Mouse (Mus musculus) testis, postnatal 10 days (tissue): Measurements from ENCODE around the gene Slc2a5.
A peak's percentile ranks its signal among the peaks of the same experiment; 100 is the strongest.

ENCODE experiments used
- DNase-seq: peaks from one replicate; pipeline ENCODE4 v3.0.0; 2021; ENCODE audit warnings: low spot score

Gene Slc2a5

DNA sequence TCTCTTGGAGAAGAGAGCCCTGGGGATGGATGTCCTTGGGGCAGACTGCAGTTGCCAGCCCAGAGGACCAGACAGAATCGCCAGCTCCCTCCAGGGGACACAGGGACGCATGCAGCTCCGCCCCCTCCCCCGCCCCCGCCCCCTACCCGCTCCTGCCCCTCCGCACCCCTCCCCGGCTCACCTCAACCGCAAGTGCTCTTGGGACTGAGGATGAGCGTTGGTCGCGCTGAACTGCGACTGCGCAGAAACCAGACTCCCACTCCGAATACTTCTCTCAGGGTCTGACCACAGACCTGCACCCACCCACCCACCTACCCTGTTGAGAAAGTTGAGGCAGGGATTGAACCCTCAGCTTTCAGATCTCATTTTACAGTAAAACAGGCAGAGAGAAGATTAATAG, at the start of gene Slc2a5:
Gene Slc2a5, plus strand, starts transcription at position 229 of the 400 bp plus-strand sequence.
- DNase-seq: no peak

DNA sequence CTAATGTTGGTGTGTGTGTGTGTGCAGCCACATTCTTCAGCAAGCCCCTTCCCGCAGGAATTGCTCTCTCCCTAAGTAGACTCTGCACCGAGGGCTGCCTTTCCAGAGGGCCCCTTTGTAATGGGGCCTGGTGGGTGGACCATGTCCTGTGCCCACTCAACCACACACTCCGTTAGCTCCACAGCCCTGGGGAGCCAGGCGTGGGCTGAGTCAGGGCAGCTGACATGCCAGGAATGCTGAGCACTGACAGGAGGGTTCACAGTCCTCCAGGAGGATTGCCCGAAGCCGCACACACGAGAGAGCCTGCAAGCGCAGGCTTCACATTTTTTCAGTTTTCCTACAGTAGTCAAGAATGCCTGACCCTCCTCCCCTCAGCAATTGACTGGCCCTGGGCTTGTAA, 48.9 kb upstream of the Slc2a5 start:
- DNase-seq: no peak

GRCm38 (mm10) chr4:150072416-150073101, 46.5 kb upstream of the Slc2a5 start:
- no peak for DNase-seq

DNA sequence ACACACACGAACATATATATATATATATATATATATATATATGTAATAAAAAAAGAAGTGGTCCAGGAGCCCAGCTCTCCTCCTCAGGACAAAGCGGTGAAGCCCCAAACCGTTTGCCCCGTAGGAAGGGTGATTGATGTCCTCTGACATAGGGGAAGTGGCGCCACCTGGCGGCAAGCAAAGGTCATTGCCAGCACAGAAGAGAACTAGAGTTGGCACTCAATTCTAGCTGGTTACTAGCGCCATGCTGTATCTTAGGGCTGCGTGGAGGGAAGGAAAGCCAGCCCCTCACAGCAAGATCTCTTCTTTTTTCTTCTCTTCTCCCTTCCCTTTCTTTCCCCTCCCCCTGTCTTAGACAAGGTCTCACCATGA, 46.0 kb upstream of the Slc2a5 start:
- DNase-seq: peak; percentile 84

DNA sequence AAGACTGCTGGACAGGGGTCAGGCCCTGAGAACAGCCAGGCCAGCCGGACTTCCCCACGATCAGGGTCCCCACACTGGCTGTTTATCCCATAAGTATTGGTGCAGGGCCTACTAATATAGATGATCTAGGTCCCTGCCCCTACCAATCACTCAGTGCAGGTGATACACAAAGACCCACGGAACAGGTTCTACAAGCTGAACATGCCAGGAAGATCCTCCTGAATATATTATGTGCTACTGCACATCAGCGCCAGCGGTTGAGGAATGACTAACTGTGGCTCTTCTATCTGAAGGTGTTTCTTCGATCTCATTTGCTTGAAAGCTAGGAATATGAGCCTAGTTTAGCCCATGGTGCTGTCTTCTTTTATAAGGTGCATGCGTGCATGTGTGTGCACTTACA, 43.7 kb upstream of the Slc2a5 start:
- no peak for DNase-seq

GRCm38 (mm10) chr4:150076147-150076546, 42.9 kb upstream of the Slc2a5 start:
- no peak for DNase-seq

- no peak for DNase-seq
These were observed 40.4 kb upstream of the Slc2a5 start for GRCm38 (mm10) chr4:150078646-150079045.

GRCm38 (mm10) chr4:150079244-150079643, 39.8 kb upstream of the Slc2a5 start:
- DNase-seq: no peak

GRCm38 (mm10) chr4:150080330-150080967, 38.6 kb upstream of the Slc2a5 start:
- DNase-seq: no peak

DNA sequence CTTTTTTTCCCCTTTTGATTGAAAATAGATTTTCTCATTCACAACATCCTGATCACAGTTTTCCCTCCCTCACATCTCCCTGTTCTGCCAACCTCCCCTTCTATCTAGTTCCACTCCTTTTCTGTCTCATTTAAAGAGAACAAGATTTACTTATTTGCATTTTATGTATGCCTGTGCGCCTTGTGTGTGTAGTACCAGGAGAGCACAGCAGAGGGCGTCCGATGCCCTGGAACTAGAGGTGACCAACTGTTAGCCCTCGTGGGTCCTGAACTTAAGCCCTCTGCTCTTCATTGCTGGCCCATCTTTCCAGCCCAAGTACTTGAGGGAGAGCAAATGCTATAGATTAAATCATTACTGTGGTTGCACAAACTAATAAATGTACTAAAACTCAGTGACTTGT, 33.7 kb upstream of the Slc2a5 start:
- DNase-seq: no peak

GRCm38 (mm10) chr4:150086841-150087160, 32.3 kb upstream of the Slc2a5 start:
- DNase-seq: no peak

GRCm38 (mm10) chr4:150087161-150087889, 31.8 kb upstream of the Slc2a5 start, which contains the start of gene Gpr157:
Gene Gpr157 (plus strand): TSS chr4:150087365.
- peak; percentile 94 for DNase-seq

DNA sequence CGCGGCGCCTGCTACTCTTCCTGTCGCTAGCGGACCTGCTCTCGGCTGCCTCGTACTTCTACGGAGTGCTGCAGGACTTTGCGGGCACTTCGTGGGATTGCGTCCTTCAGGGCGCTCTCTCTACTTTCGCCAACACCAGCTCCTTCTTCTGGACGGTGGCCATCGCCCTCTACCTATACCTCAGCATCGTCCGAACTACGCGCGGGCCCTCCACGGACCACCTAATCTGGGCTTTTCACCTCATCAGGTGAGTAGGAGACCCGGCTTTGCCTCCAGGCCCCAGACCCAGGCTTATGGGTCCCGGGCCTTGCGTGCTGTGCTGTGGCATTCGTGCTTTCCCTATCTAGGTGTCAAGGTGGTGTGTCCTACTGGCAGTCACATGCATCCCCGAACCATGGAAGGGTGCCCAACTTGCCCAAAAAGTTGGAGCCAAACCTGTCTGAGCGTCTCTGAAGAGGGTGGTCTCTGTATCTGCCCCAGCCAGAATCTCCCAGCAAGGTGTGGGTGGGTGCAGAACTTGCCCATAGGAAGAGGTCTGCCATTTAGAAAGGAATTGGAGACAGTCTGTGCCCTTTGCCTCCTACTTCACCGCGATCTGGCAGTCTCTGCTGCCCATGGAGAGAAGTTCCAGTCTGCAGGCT, 31.1 kb upstream of the Slc2a5 start:
- no peak for DNase-seq

- no peak for DNase-seq
These were observed 30.0 kb upstream of the Slc2a5 start for GRCm38 (mm10) chr4:150089121-150089520.

- peak; percentile 79 for DNase-seq
These were observed 27.0 kb upstream of the Slc2a5 start for GRCm38 (mm10) chr4:150091887-150092582.

DNA sequence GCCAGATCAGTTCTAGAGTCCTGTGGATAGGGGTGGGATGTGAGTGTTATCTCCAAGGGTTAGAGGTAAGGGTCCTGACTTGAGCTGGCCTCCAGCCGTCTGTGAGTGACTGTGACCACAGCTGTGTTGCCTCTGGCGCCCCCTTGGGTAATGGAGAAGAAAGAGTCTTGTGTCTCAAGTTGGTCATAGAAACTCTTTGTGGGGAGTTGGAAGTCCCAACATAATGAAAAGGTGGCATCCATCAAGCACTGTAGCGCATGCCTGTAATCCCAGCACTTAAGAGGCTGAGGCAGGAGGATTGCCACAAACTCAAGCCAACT, 26.5 kb upstream of the Slc2a5 start:
- DNase-seq: no peak

GRCm38 (mm10) chr4:150093560-150094462, 25.3 kb upstream of the Slc2a5 start:
- peak; percentile 58 for DNase-seq

DNA sequence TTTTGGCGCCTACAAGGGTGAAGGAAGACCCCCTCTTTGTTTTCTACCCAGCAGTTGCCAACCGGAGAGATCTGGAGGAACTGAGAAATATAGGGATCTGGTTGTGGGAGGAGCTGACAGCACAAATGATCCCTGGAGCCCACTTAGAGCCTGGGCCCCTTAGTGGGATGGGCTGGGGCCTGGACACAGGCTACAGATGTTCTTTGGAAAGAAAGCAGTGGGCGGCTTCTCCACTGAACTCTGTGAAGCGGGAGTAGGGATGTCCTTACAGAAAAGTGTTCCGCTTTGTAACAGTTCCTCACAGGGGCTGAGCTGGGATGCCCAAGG, 24.7 kb upstream of the Slc2a5 start:
- DNase-seq: no peak

GRCm38 (mm10) chr4:150096309-150096708, 22.8 kb upstream of the Slc2a5 start:
- no peak for DNase-seq

DNA sequence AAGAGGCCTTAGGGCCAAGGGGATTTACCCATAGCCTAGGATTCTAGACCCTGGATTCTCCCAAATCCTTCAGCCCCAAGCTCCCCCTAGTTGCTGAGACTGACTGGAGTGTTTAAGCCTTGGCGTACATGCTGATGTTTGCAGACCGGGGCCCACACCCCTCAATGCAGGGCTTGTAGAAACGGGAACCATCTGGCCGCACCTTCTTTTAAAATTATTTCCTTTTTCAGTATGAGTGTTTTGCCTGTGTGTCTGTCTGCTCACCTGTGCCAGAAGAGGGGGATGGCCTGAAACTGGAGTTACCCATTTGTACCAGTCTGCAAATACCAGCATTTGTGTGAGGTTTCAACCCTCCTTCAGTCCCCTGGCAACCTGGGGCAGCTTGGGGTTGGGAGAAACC, 21.2 kb upstream of the Slc2a5 start:
- no peak for DNase-seq

- peak; percentile 77 for DNase-seq
These were observed 20.2 kb upstream of the Slc2a5 start for GRCm38 (mm10) chr4:150098880-150099279.
